Mouse (Mus musculus) naive thymus-derived CD4-positive, alpha-beta T cell, adult 2 months (primary cell): ENCODE results near the gene Emd.

Source experiments
- DNase-seq: peaks from one replicate; pipeline ENCODE4 v3.0.0-alpha.2; 2011; ENCODE audit warnings: low read depth

Gene Emd

GRCm38 (mm10) chrX:74273422-74274322 is 19.2 kb downstream of the Emd start:
- no peak for DNase-seq

GRCm38 (mm10) chrX:74277916-74278315 is 23.4 kb downstream of the Emd start:
- DNase-seq = no peak

GRCm38 (mm10) chrX:74281041-74281731 is 26.7 kb downstream of the Emd start:
- no peak for DNase-seq

DNA sequence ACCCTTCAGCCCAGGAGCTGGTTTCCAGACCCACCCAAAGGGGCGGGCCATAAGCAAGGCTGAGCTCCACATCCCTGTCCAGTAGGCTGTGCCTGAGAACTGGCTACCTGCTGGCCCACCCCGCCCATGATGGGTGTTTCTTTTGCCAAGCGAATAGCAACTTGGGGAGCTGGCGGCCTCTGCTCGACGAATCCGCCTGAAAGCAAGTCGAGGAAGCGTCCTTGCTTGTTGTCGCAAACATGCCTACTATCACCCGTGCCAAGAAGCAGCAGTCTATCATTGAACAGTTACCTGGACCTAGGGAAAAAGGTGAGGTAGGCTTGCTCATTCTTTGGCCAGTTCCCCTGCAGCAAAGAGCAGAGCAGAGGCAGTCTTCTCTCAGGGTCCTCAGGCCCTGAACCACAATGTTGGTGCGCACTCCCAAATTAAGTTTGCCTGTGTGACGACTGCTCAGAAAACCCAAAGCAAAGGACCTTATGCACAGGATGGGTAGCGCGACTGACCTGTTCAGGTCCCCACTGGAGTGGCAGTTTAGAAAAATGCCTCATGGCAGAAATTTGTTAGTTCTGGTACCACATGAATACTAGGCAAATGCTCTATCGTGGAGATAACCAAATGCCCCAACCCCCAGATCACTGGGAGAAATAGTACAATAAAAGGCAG is 27.4 kb downstream of the Emd start, which contains the start of the genes Taz and Dnase1l1:
Gene Taz, plus strand, starts transcription at position 181 of the 663 bp plus-strand sequence.
Gene Dnase1l1, minus strand, starts transcription at position 606 of the 663 bp plus-strand sequence.
- DNase-seq = peak; percentile 67

DNA sequence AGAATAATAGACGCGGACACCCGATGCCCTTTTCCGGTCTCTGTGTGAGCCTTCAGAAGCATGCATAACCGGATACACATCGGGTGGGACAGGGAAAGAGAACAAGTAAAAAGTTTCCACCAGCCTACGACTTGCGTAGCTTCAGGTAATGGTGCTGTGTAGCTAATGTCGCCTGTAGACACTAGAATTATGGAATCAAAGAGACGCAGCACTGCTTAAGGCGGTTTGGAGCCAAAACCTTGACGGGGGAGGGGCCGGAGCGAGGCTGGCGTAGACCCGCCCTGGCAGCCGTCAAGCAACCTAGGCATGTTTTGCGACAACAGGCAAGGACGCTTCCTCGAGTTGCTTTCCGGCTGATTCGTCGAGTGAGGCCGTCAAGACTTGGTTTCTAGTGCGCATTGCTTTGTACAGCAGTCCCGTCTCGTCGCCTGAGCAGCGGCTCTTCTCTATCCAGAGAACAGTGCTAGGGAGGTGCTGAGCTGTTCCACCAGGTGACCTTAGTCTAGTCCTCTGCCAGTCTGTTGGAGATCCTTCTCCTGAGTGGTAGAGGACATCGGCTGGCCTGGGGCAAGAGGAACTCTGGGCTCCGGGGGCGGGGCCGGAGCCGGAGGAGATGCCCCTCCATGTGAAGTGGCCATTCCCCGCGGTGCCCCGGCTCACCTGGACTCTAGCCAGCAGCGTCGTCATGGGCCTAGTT is 28.1 kb downstream of the Emd start:
- peak; percentile 90 for DNase-seq

- no peak for DNase-seq
Measured at GRCm38 (mm10) chrX:74283092-74283437, 28.6 kb downstream of the Emd start.

DNA sequence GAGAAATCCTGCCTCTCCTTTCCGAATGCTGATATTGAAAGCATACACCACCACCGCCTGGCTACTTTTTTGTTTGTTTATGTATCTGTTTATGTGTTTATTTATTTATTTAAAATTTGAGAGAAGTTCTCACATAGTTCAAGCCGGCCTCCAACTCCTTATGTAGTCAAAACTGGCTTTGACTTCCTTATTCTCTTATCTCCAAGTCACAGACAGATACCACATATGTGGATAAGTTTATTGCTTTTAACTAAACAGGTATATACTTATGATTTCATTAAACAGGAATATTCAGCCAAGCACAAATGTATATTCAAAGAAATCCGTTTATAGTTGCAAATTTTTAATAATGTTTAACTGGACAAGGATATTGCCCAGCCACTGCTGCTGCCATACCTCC is 38.9 kb downstream of the Emd start:
- no peak for DNase-seq

- DNase-seq = peak; percentile 94
Measured at GRCm38 (mm10) chrX:74296538-74297448, 42.3 kb downstream of the Emd start, which contains the start of gene Atp6ap1. Gene Atp6ap1 (plus strand): TSS chrX:74297097.

DNA sequence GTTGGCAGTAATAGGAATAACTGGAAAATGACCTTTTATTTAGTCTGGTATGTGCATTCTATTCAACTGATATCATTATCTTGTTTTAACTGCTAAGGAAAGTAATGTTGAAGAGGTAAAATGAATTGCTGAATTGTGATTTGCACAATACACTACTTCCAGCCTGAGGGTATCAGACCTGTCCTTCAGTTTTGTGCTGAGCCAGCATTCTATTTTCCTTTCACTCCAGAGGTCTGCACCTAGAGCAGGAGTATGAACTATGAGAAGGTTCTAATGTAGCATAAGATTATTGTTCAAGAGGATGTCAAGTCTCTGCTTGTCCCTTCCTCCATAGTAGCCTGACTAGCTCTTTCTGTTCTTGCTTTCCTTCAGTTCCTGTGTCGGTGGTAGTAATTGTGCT is 43.9 kb downstream of the Emd start:
- DNase-seq = no peak

DNA sequence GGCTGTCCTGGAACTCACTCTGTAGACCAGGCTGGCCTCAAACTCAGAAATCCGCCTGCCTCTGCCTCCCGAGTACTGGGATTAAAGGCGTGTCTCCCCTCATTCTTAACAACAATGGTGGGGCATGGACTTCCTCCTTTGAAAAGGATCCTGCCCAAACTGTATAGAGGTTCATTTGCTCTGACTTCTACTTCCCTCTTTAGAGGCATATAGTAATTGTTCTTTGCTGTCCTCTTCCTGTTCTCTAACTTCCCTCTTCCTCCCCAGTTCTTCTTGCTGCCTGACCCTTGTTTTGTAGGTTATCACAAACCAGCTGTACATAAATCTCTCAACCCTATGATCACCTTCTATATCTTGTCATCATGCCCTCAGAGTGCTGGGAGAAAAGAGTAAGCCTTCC is 45.2 kb downstream of the Emd start:
- no peak for DNase-seq

- peak; percentile 91 for DNase-seq
Measured at GRCm38 (mm10) chrX:74304867-74305700, 50.6 kb downstream of the Emd start, which contains the start of gene Gdi1. Gene Gdi1 (plus strand): TSS chrX:74304998.
